Mouse (Mus musculus) embryonic facial prominence, embryonic 15.5 days (tissue): ENCODE measurements around the gene Nt5c2. TPM values are rescaled to one million over a fixed set of nuclear protein-coding genes. Genes with fewer than 3 reads are reported as not detected.

Experiments
- ATAC-seq: fragments of 200-750 bp; cut with Nextera tagmentation; 2 replicates; pipeline ENCODE4 v1.8.0; 2017; ENCODE audit warnings: low read depth, moderate TSS enrichment; ENCODE audit not compliant: insufficient number of reproducible peaks, low FRiP score, low TSS enrichment
- H3K27ac ChIP-seq: fragments of 300-500 bp; sonication (generic); replicated peaks from 2 replicates; pipeline ENCODE4 v1.5.1; 2015; ENCODE audit warnings: mild to moderate bottlenecking, inconsistent platforms
- H3K27me3 ChIP-seq: fragments of 300-500 bp; sonication (generic); 2 replicates; pipeline ENCODE4 v1.6.1; 2015; ENCODE audit warnings: inconsistent platforms
- H3K36me3 ChIP-seq: fragments of 300-500 bp; sonication (generic); 2 replicates; pipeline ENCODE4 v1.6.1; 2015; ENCODE audit warnings: mild to moderate bottlenecking, inconsistent platforms
- H3K4me1 ChIP-seq: fragments of 300-500 bp; sonication (generic); 2 replicates; pipeline ENCODE4 v1.6.1; 2015; ENCODE audit warnings: inconsistent platforms
- H3K4me2 ChIP-seq: fragments of 300-500 bp; sonication (generic); replicated peaks from 2 replicates; pipeline ENCODE4 v1.6.1; 2015; ENCODE audit warnings: mild to moderate bottlenecking, inconsistent platforms
- H3K4me3 ChIP-seq: fragments of 300-500 bp; sonication (generic); replicated peaks from 2 replicates; pipeline ENCODE4 v1.5.1; 2015; ENCODE audit warnings: mild to moderate bottlenecking, inconsistent platforms
- H3K9ac ChIP-seq: fragments of 300-500 bp; sonication (generic); 2 replicates; pipeline ENCODE4 v1.6.1; 2015; ENCODE audit warnings: inconsistent platforms
- H3K9me3 ChIP-seq: fragments of 300-500 bp; sonication (generic); replicated peaks from 2 replicates; pipeline ENCODE4 v1.6.1; 2016; ENCODE audit warnings: inconsistent platforms
- WGBS: fragments of 180-500 bp; shearing (Covaris S2); methylation state at CpG from one replicate; pipeline ENCODE4 v1.1.7; 2015; 5-methylcytosine and 5-hydroxymethylcytosine counted together
- polyA plus RNA-seq: library from polyadenylated mRNA; unstranded; fragments of >200 nt; fragmentation: Nextera tagmentation; extraction: Ambion mirVana; gene quantifications from 2 replicates; pipeline ENCODE4 v1.2.1, GENCODE M21; 2015

Nt5c2 gene
- polyA plus RNA-seq, 1 experiment from 2014 or later, result 73.4 TPM

GRCm38 (mm10) chr19:46878346-46878745 lies 136.6 kb downstream of the Nt5c2 start:
- 0 out of 2 replicates have a peak, but pooled peaks cover 1% of the 10 kb centered on the region for H3K36me3 ChIP-seq
- no peaks in the 10 kb centered on the region for H3K4me1 ChIP-seq
- no peak overlapping the region for H3K27ac ChIP-seq
- 53% methylated on average over 13 of the region's 13 CpGs for WGBS
- H3K4me3 ChIP-seq, result no peak overlapping the region
- no peak for ATAC-seq
- H3K27me3 ChIP-seq, result no peaks in the 10 kb centered on the region
- no peak overlapping the region for H3K4me2 ChIP-seq
- no peak overlapping the region for H3K9ac ChIP-seq
- no peaks in the 10 kb centered on the region for H3K9me3 ChIP-seq

DNA sequence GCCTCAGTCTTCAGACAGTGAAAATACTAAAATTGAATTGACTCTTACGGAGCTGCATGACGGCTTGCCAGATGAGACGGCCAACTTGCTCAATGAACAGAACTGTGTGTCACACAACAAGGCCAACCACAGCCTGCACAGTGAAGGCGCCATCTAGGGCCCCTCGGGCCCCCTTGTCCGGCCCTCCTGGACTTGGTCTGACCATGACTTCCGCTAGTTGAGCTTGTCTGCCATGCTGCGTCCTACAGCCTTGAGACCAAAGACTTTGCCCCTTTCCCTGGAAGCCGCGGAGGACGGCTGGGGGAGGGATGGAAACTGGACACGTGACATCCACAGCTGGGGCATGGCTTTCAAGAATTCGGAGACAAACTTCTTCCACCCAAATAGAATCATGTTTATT lies 137.1 kb downstream of the Nt5c2 start:
- Histone ChIP-seq H3K4me3 (no peak overlapping the region), H3K4me2 (no peak overlapping the region), H3K9ac (no peak overlapping the region), H3K4me1 (no peaks in the 10 kb centered on the region), H3K27me3 (no peaks in the 10 kb centered on the region), H3K27ac (no peak overlapping the region), H3K9me3 (no peaks in the 10 kb centered on the region), H3K36me3 (no peaks in the 10 kb centered on the region)
- ATAC-seq, result no peak
- 68% methylated on average over 13 of the region's 13 CpGs for WGBS

- H3K9me3 ChIP-seq, result no peaks in the 10 kb centered on the region
- H3K36me3 ChIP-seq, result no peaks in the 10 kb centered on the region
- no peak overlapping the region for H3K4me2 ChIP-seq
- H3K27ac ChIP-seq, result no peak overlapping the region
- ATAC-seq, result no peak; the same call in 1 of the 2 replicates
- H3K4me3 ChIP-seq, result no peak overlapping the region
- H3K27me3 ChIP-seq, result no peaks in the 10 kb centered on the region
- H3K4me1 ChIP-seq, result no peaks in the 10 kb centered on the region
- WGBS, result 40% methylated on average over 12 of the region's 12 CpGs
- no peak overlapping the region for H3K9ac ChIP-seq
Observed at GRCm38 (mm10) chr19:46875790-46876189, 139.2 kb downstream of the Nt5c2 start.

GRCm38 (mm10) chr19:46873924-46874323 lies 141.0 kb downstream of the Nt5c2 start:
- WGBS, result 77% methylated on average over 3 of the region's 3 CpGs

GRCm38 (mm10) chr19:46871651-46872050 lies 143.3 kb downstream of the Nt5c2 start:
- ATAC-seq, result no peak
- Histone ChIP-seq H3K4me2 (no peak overlapping the region), H3K4me1 (peaks cover 7% of the 10 kb centered on the region), H3K9ac (no peak overlapping the region), H3K27ac (no peak overlapping the region), H3K36me3 (no peaks in the 10 kb centered on the region), H3K27me3 (no peaks in the 10 kb centered on the region), H3K4me3 (no peak overlapping the region), H3K9me3 (no peaks in the 10 kb centered on the region)
- 72% methylated on average over 7 of the region's 7 CpGs for WGBS

More at GRCm38 (mm10) chr19:46873924-46874323, 141.0 kb downstream of the Nt5c2 start:
- peaks cover 6% of the 10 kb centered on the region for H3K4me1 ChIP-seq
- H3K4me2 ChIP-seq, result no peak overlapping the region
- no peaks in the 10 kb centered on the region for H3K36me3 ChIP-seq
- no peak overlapping the region for H3K9ac ChIP-seq
- no peak overlapping the region for H3K27ac ChIP-seq
- no peak for ATAC-seq
- no peak overlapping the region for H3K4me3 ChIP-seq
- no peaks in the 10 kb centered on the region for H3K9me3 ChIP-seq
- no peaks in the 10 kb centered on the region for H3K27me3 ChIP-seq

DNA sequence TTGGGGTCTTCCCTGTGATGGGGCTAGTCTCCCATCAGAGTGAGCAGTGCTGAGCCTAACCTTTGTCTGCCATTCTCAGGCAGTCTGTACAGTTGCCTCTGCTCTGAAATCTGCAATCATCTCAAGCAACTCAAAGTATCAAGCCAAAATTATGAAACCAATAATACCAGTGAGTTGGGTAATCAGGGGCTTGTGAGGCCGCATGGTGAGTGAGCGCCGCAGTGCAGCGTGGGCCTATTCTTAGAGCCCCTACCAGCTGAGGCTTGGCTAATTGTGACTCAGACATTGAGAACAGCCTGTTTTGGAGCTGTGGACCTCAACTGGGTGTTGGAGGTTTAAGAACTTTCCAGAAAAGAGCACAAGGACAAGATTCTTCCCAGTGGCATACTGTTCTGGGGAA lies 143.9 kb downstream of the Nt5c2 start:
- ATAC-seq, result no peak
- Histone ChIP-seq H3K9ac (no peak overlapping the region), H3K27me3 (no peaks in the 10 kb centered on the region), H3K4me3 (no peak overlapping the region), H3K36me3 (no peaks in the 10 kb centered on the region), H3K4me2 (no peak overlapping the region), H3K27ac (no peak overlapping the region), H3K4me1 (peaks cover 7% of the 10 kb centered on the region), H3K9me3 (no peaks in the 10 kb centered on the region)
- WGBS, result 85% methylated on average over 4 of the region's 4 CpGs

GRCm38 (mm10) chr19:46869526-46869925 lies 145.4 kb downstream of the Nt5c2 start:
- H3K27ac ChIP-seq, result no peak overlapping the region
- H3K9me3 ChIP-seq, result no peaks in the 10 kb centered on the region
- H3K9ac ChIP-seq, result no peak overlapping the region
- no peaks in the 10 kb centered on the region for H3K36me3 ChIP-seq
- H3K4me1 ChIP-seq, result peaks cover 9% of the 10 kb centered on the region
- no peak for ATAC-seq
- H3K27me3 ChIP-seq, result no peaks in the 10 kb centered on the region
- H3K4me3 ChIP-seq, result no peak overlapping the region
- H3K4me2 ChIP-seq, result no peak overlapping the region
- 7% methylated on average over 6 of the region's 6 CpGs for WGBS

GRCm38 (mm10) chr19:46869049-46869448 lies 145.9 kb downstream of the Nt5c2 start:
- no peak for ATAC-seq
- WGBS, result 51% methylated on average over 11 of the region's 11 CpGs
- H3K9ac ChIP-seq, result no peak overlapping the region
- H3K27me3 ChIP-seq, result no peaks in the 10 kb centered on the region
- H3K36me3 ChIP-seq, result no peaks in the 10 kb centered on the region
- no peaks in the 10 kb centered on the region for H3K9me3 ChIP-seq
- no peak overlapping the region for H3K4me2 ChIP-seq
- peaks cover 10% of the 10 kb centered on the region for H3K4me1 ChIP-seq
- H3K27ac ChIP-seq, result no peak overlapping the region
- H3K4me3 ChIP-seq, result no peak overlapping the region

DNA sequence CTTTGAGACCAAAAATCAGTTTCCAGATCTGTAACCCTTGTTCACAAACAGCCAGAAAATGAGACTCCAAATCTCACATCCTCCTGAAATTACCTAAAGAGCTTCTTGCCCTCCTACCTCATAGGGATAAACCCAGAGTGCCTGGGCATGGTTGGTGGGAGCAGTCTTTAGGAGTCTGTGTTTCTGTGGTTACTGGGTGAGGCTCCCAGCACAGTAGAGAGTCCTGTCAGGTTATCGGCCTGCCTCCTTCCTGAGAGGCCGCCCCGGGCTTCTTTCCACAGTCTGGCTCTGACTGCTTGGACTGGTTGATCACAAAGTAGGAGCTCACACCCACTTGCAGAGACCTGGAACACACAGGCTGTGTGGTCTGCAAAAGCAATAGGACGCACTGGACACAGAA lies 149.6 kb downstream of the Nt5c2 start:
- Histone ChIP-seq H3K4me2 (no peak overlapping the region), H3K27me3 (no peaks in the 10 kb centered on the region), H3K27ac (no peak overlapping the region), H3K4me3 (no peak overlapping the region), H3K9me3 (no peaks in the 10 kb centered on the region), H3K9ac (no peak overlapping the region), H3K36me3 (no peaks in the 10 kb centered on the region), H3K4me1 (peaks cover 10% of the 10 kb centered on the region)
- ATAC-seq, result no peak
- WGBS, result 68% methylated on average over 4 of the region's 4 CpGs

GRCm38 (mm10) chr19:46864731-46865331 lies 150.1 kb downstream of the Nt5c2 start:
- Histone ChIP-seq H3K4me3 (no peak overlapping the region), H3K9me3 (no peaks in the 10 kb centered on the region), H3K36me3 (no peaks in the 10 kb centered on the region), H3K4me1 (peaks cover 10% of the 10 kb centered on the region), H3K4me2 (no peak overlapping the region), H3K27me3 (no peaks in the 10 kb centered on the region), H3K27ac (no peak overlapping the region), H3K9ac (no peak overlapping the region)
- no peak for ATAC-seq
- 51% methylated on average over 6 of the region's 6 CpGs for WGBS

GRCm38 (mm10) chr19:46864079-46864478 lies 150.9 kb downstream of the Nt5c2 start:
- Histone ChIP-seq H3K9me3 (no peaks in the 10 kb centered on the region), H3K27me3 (no peaks in the 10 kb centered on the region), H3K4me3 (no peak overlapping the region), H3K36me3 (no peaks in the 10 kb centered on the region), H3K9ac (no peak overlapping the region), H3K4me1 (peaks cover 6% of the 10 kb centered on the region; the same call in 1 of the 2 replicates), H3K4me2 (no peak overlapping the region), H3K27ac (no peak overlapping the region)
- no peak for ATAC-seq
- WGBS, result 49% methylated on average over 6 of the region's 6 CpGs

DNA sequence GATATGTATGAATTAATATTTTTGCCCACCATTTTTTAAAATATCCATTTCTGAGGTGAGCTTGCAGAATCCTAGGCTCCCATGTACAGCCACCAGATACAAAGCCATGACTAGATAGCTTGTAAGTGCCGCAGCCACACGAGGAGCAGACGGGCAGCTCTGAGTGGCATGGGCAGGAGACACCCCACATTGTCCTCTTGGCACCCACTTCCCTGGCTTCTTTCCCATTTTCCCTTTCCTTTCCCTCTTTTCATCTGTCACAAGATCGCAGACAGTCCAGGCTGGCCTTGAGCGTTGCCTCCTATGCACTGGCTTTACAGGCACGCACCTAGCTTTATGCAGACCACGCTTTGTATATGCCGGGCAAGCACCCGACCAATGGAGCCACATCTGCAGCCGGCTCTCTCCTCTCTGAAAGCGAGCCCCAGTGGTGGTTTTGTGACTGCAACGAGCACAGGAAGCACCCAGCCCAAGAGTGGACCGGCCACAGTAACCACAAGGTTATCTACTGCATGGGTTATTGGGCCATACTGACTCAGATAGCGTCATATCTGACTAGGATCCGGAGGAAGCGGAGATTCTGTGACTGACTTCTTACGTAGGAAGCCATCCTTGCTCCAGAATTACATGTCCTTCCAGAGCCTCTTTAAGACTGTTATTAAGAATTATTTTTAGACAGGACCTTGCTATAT lies 151.6 kb downstream of the Nt5c2 start:
- Histone ChIP-seq H3K9ac (no peak overlapping the region), H3K9me3 (no peaks in the 10 kb centered on the region), H3K4me2 (no peak overlapping the region), H3K4me1 (peaks cover 3% of the 10 kb centered on the region; the same call in 1 of the 2 replicates), H3K27ac (no peak overlapping the region), H3K4me3 (no peak overlapping the region), H3K36me3 (no peaks in the 10 kb centered on the region), H3K27me3 (no peaks in the 10 kb centered on the region)
- WGBS, result 86% methylated on average over 17 of the region's 17 CpGs
- no peak for ATAC-seq
